Mouse (Mus musculus): Measurements from ENCODE around the gene Gm29776.

DNA sequence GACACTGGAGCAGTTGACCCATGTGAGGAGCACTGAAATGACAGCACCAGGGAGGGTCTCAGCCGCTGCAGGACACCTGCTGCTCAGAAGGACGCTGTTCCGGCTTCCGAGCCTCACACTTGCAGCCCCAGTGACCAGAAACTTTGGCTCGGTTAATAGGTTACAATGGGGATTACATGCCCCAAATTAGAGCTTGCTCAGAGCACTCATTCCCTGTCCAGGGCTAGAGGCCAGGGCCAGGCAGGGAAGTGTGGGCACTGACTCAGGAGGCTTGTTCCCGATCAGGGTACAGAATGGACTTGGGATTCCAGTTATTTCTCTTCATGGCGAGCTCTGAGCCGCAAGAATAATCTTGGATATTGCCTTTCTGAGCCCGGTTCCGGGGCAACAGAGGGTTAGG, 39.0 kb upstream of the Gm29776 start:
- no peak for TF ChIP-seq CTCF (IDR thresholded peaks at IDR 0.05; ENCODE audit: low read depth)
- no peak for TF ChIP-seq EP300 (IDR thresholded peaks at IDR 0.05; ENCODE audit: low read depth)

All from heart, postnatal 0 days (tissue).